Mouse (Mus musculus) spleen, adult 2 months (tissue): Measurements from ENCODE around the gene Rnf26.

Source experiments
- CTCF ChIP-seq: fragments of 200-500 bp; IDR thresholded peaks from 2 replicates; pipeline ENCODE4 v1.5.1; 2011; ENCODE audit warnings: mild to moderate bottlenecking, inconsistent platforms; ENCODE audit not compliant: insufficient read depth, insufficient read length, insufficient replicate concordance; ENCODE audit errors: extremely low read depth
- POLR2A ChIP-seq: fragments of 200-500 bp; IDR thresholded peaks from 2 replicates; pipeline ENCODE4 v1.6.1; 2011; ENCODE audit warnings: low read depth, low read length, inconsistent platforms

GRCm38 (mm10) chr9:44052855-44053254 lies 60.5 kb downstream of the Rnf26 start:
- TF ChIP-seq CTCF = no peak
- no peak for TF ChIP-seq POLR2A
